Mouse (Mus musculus): ENCODE measurements around the gene Cdk2ap1. TPM values are rescaled to one million over a fixed set of nuclear protein-coding genes. Genes with fewer than 3 reads are reported as not detected.
A peak's percentile ranks its signal among the peaks of the same experiment; 100 is the strongest.
"Not testable (repeated sequence)": the region's sequence is repeated elsewhere in the genome, so short reads cannot be mapped to it uniquely, and the experiment has no call there.

The Cdk2ap1 gene
- polyA plus RNA-seq, 1 experiment: 41.5 TPM

DNA sequence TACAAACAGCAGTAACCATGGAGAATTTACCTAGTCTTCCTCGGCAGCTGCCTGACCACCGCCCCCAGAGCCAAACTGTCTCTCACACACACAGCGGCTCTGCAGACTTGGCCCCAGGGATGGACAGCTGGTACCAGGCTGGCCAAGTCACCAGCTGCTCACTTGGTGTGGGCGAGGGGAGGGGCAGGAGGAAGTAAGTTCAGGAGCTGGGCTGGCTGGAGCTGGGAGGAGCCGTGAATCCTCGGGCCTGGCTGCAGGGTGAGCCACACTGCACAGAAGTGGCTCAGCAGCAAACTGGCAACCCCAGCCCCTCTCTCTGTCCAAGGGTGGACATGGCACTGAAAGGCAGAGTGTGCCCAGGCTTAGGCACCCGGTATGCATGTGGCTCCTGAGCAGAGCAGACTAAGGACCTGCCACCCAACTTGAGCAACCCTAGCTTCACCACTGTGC is 11.7 kb downstream of the Cdk2ap1 start:
- no peak overlapping the region for H3K27ac ChIP-seq (ENCODE audit: control insufficient read depth, insufficient read depth, low read depth, low read length)
- H3K27me3 ChIP-seq (ENCODE audit: control insufficient read depth, insufficient read depth, low read length): no peaks in the 10 kb centered on the region
- peaks cover 21% of the 10 kb centered on the region for H3K4me1 ChIP-seq (ENCODE audit: control insufficient read depth, insufficient read depth, low read length)
- no peaks in the 10 kb centered on the region; the same call in 1 of the 2 replicates for H3K36me3 ChIP-seq (ENCODE audit: control insufficient read depth, insufficient read depth, low read length)
- H3K4me3 ChIP-seq (ENCODE audit: control insufficient read depth, low read depth, low read length): no peak overlapping the region
- no peak for TF ChIP-seq POLR2A (IDR thresholded peaks at IDR 0.05; ENCODE audit: control insufficient read depth, low read depth, low read length)
- TF ChIP-seq CTCF (IDR thresholded peaks at IDR 0.05; ENCODE audit: control insufficient read depth, insufficient read depth, insufficient replicate concordance, low read depth, low read length): no peak

DNA sequence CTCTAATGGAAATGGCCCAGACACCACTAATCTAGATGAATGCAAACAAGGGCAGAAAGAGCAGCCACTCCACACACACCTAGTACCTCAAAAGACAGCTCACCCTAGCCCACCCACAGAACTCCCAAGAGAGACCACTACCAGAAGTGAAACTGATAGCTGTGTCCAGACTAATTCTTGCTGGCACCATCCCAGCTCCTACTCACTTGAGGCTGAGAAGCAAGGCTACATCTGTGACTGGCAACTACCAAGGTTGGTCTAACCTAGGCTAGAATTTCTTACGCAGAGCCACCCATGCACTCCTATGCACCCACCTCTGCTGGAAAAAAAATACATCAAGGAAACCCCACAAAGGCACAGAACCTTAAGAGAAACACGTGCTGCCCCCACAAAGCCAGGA is 12.5 kb downstream of the Cdk2ap1 start:
- H3K4me1 ChIP-seq (ENCODE audit: control insufficient read depth, insufficient read depth, low read length): peaks cover 21% of the 10 kb centered on the region
- TF ChIP-seq CTCF (IDR thresholded peaks at IDR 0.05; ENCODE audit: control insufficient read depth, insufficient read depth, insufficient replicate concordance, low read depth, low read length) (no peak), POLR2A (IDR thresholded peaks at IDR 0.05; ENCODE audit: control insufficient read depth, low read depth, low read length) (no peak)
- H3K36me3 ChIP-seq (ENCODE audit: control insufficient read depth, insufficient read depth, low read length): no peaks in the 10 kb centered on the region; the same call in 1 of the 2 replicates
- no peak overlapping the region for H3K27ac ChIP-seq (ENCODE audit: control insufficient read depth, insufficient read depth, low read depth, low read length)
- H3K27me3 ChIP-seq (ENCODE audit: control insufficient read depth, insufficient read depth, low read length): no peaks in the 10 kb centered on the region
- H3K4me3 ChIP-seq (ENCODE audit: control insufficient read depth, low read depth, low read length): no peak overlapping the region

DNA sequence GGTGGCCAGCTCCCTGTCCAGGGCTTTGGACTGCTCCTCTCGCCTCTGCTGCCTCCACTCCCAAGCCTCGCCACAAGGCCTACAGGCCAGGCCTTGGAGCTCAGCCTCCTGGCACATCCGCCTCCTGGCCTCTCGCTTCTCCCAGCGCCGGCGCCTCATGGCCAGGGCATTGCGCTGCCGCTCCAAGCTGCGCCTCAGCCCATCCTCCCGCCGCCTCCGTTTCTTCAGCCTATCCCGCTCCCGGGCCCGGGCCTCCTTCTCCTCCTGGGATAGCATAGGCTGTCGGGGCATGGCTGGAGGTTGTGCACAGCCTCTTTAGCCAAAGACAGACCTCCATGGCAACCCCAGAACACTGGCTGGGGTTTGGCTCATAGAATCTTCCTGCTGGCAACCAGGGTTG is 13.7 kb downstream of the Cdk2ap1 start:
- Histone ChIP-seq H3K4me1 (ENCODE audit: control insufficient read depth, insufficient read depth, low read length) (peaks cover 20% of the 10 kb centered on the region), H3K4me3 (ENCODE audit: control insufficient read depth, low read depth, low read length) (peak overlapping the region; percentile 23), H3K36me3 (ENCODE audit: control insufficient read depth, insufficient read depth, low read length) (no peaks in the 10 kb centered on the region; the same call in 1 of the 2 replicates), H3K27me3 (ENCODE audit: control insufficient read depth, insufficient read depth, low read length) (no peaks in the 10 kb centered on the region), H3K27ac (ENCODE audit: control insufficient read depth, insufficient read depth, low read depth, low read length) (no peak overlapping the region)
- no peak for TF ChIP-seq POLR2A (IDR thresholded peaks at IDR 0.05; ENCODE audit: control insufficient read depth, low read depth, low read length)
- no peak for TF ChIP-seq CTCF (IDR thresholded peaks at IDR 0.05; ENCODE audit: control insufficient read depth, insufficient read depth, insufficient replicate concordance, low read depth, low read length)

DNA sequence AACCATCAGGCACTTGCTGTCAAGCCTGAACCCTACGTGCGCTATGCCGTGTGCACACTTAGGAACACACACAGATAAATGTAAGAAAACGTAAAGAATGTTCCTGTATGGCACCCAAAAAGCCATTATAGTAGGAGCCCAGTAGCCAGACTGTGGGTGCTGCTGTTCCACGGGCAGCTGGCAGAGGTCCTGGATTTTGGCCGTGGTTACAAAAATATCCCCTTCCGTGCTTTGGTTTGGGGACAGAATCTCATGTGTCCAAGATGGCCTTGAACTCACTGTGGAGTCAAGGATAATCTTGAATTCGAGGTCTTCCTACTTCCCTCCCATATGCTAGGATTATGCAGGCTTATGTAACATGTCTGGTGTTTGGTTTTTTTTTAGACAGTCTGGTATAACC is 20.0 kb downstream of the Cdk2ap1 start:
- no peak overlapping the region for H3K27ac ChIP-seq (ENCODE audit: control insufficient read depth, insufficient read depth, low read depth, low read length)
- no peak overlapping the region for H3K4me3 ChIP-seq (ENCODE audit: control insufficient read depth, low read depth, low read length)
- no peaks in the 10 kb centered on the region; the same call in 1 of the 2 replicates for H3K36me3 ChIP-seq (ENCODE audit: control insufficient read depth, insufficient read depth, low read length)
- no peaks in the 10 kb centered on the region; the same call in 1 of the 2 replicates for H3K4me1 ChIP-seq (ENCODE audit: control insufficient read depth, insufficient read depth, low read length)
- no peak for TF ChIP-seq CTCF (IDR thresholded peaks at IDR 0.05; ENCODE audit: control insufficient read depth, insufficient read depth, insufficient replicate concordance, low read depth, low read length)
- TF ChIP-seq POLR2A (IDR thresholded peaks at IDR 0.05; ENCODE audit: control insufficient read depth, low read depth, low read length): no peak
- no peaks in the 10 kb centered on the region for H3K27me3 ChIP-seq (ENCODE audit: control insufficient read depth, insufficient read depth, low read length)

DNA sequence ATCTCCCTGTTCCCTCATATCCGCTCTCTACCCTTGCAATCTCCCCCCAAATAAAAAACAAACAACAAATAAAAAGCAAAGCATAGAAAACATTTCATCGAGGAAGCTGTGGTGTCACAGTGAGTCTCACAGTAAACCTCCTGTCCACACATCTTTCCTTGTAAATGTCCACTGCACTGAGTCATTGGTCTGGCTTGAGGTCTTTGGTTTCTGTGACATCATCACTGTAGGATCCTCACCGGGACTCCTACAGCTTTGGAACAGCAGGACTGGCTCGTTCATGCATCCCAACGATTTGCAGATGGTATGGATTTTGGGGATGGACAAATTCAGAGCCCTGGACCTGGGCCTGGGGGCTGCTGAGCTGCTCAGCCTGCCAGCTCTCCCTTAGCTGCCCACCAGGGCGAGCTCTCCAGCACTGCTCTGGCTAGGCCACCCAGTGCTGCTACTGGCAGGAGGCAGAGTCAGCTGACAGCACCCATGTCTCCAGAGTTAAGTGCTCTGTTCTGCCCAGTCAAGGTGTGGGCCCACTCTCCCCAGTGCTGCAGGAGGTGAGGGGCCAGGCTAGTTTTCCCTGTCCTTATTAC is 21.0 kb downstream of the Cdk2ap1 start:
- not testable (repeated sequence) for H3K36me3 ChIP-seq (ENCODE audit: control insufficient read depth, insufficient read depth, low read length); H3K27me3 ChIP-seq (ENCODE audit: control insufficient read depth, insufficient read depth, low read length); H3K4me3 ChIP-seq (ENCODE audit: control insufficient read depth, low read depth, low read length); H3K4me1 ChIP-seq (ENCODE audit: control insufficient read depth, insufficient read depth, low read length); H3K27ac ChIP-seq (ENCODE audit: control insufficient read depth, insufficient read depth, low read depth, low read length)

DNA sequence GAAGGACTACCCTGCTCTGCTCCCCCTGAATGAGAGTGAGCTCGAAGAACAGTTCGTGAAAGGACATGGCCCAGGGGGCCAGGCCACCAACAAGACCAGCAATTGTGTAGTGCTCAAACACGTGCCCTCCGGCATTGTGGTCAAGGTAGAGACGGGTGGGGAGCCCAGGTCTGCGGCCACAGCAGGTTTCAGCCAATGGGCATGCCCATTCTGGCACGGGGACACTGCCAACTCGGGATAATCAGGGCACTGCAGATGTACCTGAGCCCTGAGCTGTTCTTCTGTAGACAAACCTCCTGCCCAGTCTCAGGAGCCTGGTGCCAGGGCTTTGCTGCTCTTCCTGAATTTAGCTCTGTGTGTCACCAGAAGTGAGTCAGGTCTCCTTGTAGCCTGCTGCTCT is 24.1 kb downstream of the Cdk2ap1 start:
- Histone ChIP-seq H3K27me3 (ENCODE audit: control insufficient read depth, insufficient read depth, low read length) (no peaks in the 10 kb centered on the region), H3K36me3 (ENCODE audit: control insufficient read depth, insufficient read depth, low read length) (no peaks in the 10 kb centered on the region), H3K27ac (ENCODE audit: control insufficient read depth, insufficient read depth, low read depth, low read length) (no peak overlapping the region), H3K4me1 (ENCODE audit: control insufficient read depth, insufficient read depth, low read length) (no peaks in the 10 kb centered on the region; the same call in 1 of the 2 replicates), H3K4me3 (ENCODE audit: control insufficient read depth, low read depth, low read length) (no peak overlapping the region)
- TF ChIP-seq POLR2A (IDR thresholded peaks at IDR 0.05; ENCODE audit: control insufficient read depth, low read depth, low read length) (no peak), CTCF (IDR thresholded peaks at IDR 0.05; ENCODE audit: control insufficient read depth, insufficient read depth, insufficient replicate concordance, low read depth, low read length) (no peak)

DNA sequence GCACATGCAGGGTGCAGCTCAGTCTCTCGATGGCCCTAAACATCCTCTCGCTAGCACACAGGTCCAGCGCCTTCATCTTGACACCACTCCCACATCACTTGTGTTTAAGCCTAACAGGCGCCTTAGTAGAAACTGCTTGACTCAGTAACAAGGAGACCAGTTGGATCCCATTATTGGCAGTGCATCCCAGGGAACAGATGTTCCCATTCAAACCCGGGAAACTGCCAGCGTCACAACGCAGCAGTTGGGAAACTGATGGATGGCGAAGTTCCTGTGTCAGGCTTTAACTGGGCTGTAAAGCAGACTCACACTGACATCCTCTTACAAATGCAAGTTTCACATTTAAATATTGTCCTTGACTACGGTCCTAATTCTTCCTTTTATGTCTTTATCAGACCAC is 25.0 kb downstream of the Cdk2ap1 start:
- Histone ChIP-seq H3K27me3 (ENCODE audit: control insufficient read depth, insufficient read depth, low read length) (no peaks in the 10 kb centered on the region), H3K4me1 (ENCODE audit: control insufficient read depth, insufficient read depth, low read length) (no peaks in the 10 kb centered on the region), H3K27ac (ENCODE audit: control insufficient read depth, insufficient read depth, low read depth, low read length) (no peak overlapping the region), H3K36me3 (ENCODE audit: control insufficient read depth, insufficient read depth, low read length) (no peaks in the 10 kb centered on the region), H3K4me3 (ENCODE audit: control insufficient read depth, low read depth, low read length) (no peak overlapping the region)
- TF ChIP-seq CTCF (IDR thresholded peaks at IDR 0.05; ENCODE audit: control insufficient read depth, insufficient read depth, insufficient replicate concordance, low read depth, low read length) (no peak), POLR2A (IDR thresholded peaks at IDR 0.05; ENCODE audit: control insufficient read depth, low read depth, low read length) (no peak)

DNA sequence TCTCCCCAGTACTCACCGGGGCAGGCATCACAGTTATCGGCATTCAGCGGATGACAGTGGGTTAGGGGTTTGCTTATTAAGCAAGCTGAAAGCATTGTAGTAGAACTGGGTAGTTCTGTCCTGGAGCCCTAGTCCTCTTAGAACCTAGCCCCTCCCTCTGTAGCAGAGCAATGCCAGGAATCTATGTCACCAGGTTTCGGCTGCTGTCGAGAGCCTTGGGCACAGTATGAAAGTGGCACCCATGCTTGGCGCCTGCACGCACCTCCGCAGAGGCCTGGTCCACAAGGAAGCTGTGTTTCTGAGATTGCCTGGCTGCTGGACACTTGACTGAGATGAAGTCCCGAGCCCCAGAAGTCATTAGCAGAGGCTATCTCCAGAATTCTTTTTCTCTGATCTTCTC is 25.8 kb downstream of the Cdk2ap1 start:
- TF ChIP-seq CTCF (IDR thresholded peaks at IDR 0.05; ENCODE audit: control insufficient read depth, insufficient read depth, insufficient replicate concordance, low read depth, low read length): no peak
- no peak for TF ChIP-seq POLR2A (IDR thresholded peaks at IDR 0.05; ENCODE audit: control insufficient read depth, low read depth, low read length)
- H3K4me3 ChIP-seq (ENCODE audit: control insufficient read depth, low read depth, low read length): no peak overlapping the region
- H3K27me3 ChIP-seq (ENCODE audit: control insufficient read depth, insufficient read depth, low read length): no peaks in the 10 kb centered on the region
- H3K4me1 ChIP-seq (ENCODE audit: control insufficient read depth, insufficient read depth, low read length): no peaks in the 10 kb centered on the region
- no peak overlapping the region for H3K27ac ChIP-seq (ENCODE audit: control insufficient read depth, insufficient read depth, low read depth, low read length)
- no peaks in the 10 kb centered on the region for H3K36me3 ChIP-seq (ENCODE audit: control insufficient read depth, insufficient read depth, low read length)
